Mouse (Mus musculus): ENCODE measurements around the gene 4930519G04Rik. TPM values are rescaled to one million over a fixed set of nuclear protein-coding genes. Genes with fewer than 3 reads are reported as not detected.
"Not testable (repeated sequence)": the region's sequence is repeated elsewhere in the genome, so short reads cannot be mapped to it uniquely, and the experiment has no call there.

The 4930519G04Rik gene
- total RNA-seq, 2 experiments from 2014 or later = not detected

GRCm38 (mm10) chr5:114829740-114830139 lies 23.7 kb upstream of the 4930519G04Rik start:
- intact Hi-C loops (cut with DNase I) = no loop called here
- DNase-seq (ENCODE audit: low spot score) = no peak

GRCm38 (mm10) chr5:114836886-114837285 lies 16.6 kb upstream of the 4930519G04Rik start:
- DNase-seq (ENCODE audit: low spot score) = no peak

DNA sequence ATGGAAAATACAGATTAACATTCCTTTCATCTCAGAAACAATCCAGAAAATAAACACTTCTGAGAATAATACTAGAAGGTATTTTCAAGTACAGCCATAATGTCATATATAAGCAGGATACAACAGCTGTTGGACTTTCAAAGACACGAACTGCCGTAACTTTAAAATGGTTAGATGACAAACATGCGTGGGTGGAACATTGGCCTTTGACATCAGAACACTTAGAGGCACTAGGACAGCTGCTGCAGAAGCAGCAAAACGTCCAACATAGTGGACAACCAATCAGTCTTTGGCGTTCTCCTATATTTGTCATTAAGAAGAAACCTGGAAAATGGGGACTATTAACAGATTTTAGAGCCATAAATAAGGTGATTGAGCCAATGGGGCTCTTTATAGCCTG lies 13.0 kb upstream of the 4930519G04Rik start:
- intact Hi-C loops (cut with DNase I); DNase-seq (ENCODE audit: low spot score): not testable (repeated sequence)

More at GRCm38 (mm10) chr5:114836886-114837285, 16.6 kb upstream of the 4930519G04Rik start:
- intact Hi-C loops (cut with DNase I) = no loop called here

GRCm38 (mm10) chr5:114842155-114842554 lies 11.3 kb upstream of the 4930519G04Rik start:
- DNase-seq (ENCODE audit: low spot score); intact Hi-C loops (cut with DNase I): not testable (repeated sequence)

DNA sequence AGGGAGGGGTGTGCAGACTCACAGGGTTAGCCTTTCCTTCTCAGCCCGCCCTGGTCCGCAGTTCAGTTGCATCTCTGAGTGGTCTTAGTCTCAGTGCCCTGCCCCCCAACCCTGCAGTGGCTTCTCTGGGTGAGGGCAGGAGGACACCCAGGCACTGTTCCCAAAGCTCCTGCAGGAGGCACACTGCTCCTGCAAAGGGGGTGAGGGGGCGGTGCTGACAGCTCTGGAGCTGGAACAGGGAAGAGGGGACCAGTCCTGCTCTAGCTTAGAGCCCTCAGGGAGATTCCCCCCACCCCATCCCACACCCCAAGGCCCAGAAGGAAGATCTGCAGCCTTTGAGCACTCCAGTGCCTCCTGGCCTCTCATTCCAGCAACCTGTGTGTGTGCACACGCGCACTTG lies 10.8 kb upstream of the 4930519G04Rik start:
- intact Hi-C loops (cut with DNase I) = no loop called here
- no peak for DNase-seq (ENCODE audit: low spot score)

GRCm38 (mm10) chr5:114844371-114844770 lies 9.1 kb upstream of the 4930519G04Rik start:
- intact Hi-C loops (cut with DNase I); DNase-seq (ENCODE audit: low spot score): not testable (repeated sequence)

- DNase-seq (ENCODE audit: low spot score) = no peak
- intact Hi-C loops (cut with DNase I) = no loop called here
Measured at GRCm38 (mm10) chr5:114851565-114852236, 1.8 kb upstream of the 4930519G04Rik start.

GRCm38 (mm10) chr5:114858582-114858981 lies 5.1 kb downstream of the 4930519G04Rik start, which contains the start of gene Gm9936:
TSS of gene Gm9936 (minus strand) at chr5:114858682.
- DNase-seq (ENCODE audit: low spot score) = no peak
- intact Hi-C loops (cut with DNase I) = loop anchor here (5.0 kb wide), 1 partner anchor 151 kb away; the partner anchor contains the start of gene Tchp

- intact Hi-C loops (cut with DNase I) = loop anchor here (5.0 kb wide), 1 partner anchor 152 kb away; the partner anchor contains the start of gene Tchp
- DNase-seq (ENCODE audit: low spot score) = peak; percentile 33
Measured at GRCm38 (mm10) chr5:114859253-114859652, 5.8 kb downstream of the 4930519G04Rik start.

- no peak for DNase-seq (ENCODE audit: low spot score)
- intact Hi-C loops (cut with DNase I) = no loop called here
Measured at GRCm38 (mm10) chr5:114861730-114862129, 8.3 kb downstream of the 4930519G04Rik start.

DNA sequence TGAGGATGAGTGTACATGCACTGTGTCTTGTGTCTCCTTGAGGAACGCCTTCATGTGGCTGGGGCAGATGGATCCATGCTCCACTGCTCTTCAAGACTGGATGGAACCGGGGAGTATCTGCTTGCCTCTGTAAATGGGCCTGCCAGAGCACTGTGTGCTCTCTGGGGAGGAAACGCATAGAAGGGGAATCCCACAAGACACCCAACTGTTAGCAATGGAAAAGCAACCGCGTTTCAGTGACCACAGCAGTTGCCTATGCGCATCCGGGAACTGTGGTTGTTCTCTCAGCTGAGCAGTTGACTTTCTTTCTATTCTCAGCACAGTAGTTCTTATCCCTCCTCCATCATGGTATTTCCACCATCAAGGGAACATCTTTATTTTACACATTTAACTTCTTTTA lies 11.3 kb downstream of the 4930519G04Rik start:
- intact Hi-C loops (cut with DNase I) = no loop called here

DNA sequence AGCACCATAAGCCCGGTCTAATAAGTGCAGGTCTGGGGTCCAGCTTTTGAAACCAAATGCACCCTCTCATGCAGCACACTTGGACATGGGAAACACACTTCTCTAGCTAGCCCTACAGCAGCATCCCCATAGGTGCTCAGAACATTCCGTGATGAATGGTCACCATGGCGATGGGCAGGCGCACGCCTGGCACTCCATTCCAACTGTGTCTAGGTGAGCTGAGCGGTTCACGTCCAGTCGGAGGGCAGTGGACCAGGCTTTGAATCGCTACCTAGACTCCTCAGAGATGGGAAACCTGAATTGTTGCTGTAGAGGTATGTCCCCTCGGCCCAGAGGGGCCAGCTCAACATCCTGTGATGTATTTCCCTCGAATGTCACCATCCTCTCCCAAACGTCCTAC lies 11.8 kb downstream of the 4930519G04Rik start:
- intact Hi-C loops (cut with DNase I) = no loop called here
- no peak for DNase-seq (ENCODE audit: low spot score)

More for the DNA sequence above, 11.3 kb downstream of the 4930519G04Rik start:
- DNase-seq (ENCODE audit: low spot score) = no peak

DNA sequence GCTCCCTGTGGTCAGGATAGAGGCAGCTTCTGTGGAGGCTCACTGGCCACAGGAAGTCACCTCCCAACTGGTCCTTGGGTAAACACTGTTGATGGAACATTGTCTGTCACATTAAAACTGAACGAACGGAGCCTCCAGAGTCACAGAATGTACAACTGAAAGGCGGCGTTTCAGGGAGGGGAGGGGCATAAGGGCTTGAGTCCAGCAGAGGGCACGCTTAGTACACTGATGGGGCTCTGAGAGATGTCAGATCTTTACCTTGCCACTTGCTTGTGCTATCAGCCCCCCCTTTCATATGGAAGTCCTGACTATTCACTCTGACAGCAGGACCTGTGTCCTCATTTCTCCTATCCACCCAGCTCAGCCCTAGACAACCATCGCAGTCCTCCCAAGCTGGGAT lies 22.4 kb downstream of the 4930519G04Rik start:
- no peak for DNase-seq (ENCODE audit: low spot score)
- intact Hi-C loops (cut with DNase I) = no loop called here

DNA sequence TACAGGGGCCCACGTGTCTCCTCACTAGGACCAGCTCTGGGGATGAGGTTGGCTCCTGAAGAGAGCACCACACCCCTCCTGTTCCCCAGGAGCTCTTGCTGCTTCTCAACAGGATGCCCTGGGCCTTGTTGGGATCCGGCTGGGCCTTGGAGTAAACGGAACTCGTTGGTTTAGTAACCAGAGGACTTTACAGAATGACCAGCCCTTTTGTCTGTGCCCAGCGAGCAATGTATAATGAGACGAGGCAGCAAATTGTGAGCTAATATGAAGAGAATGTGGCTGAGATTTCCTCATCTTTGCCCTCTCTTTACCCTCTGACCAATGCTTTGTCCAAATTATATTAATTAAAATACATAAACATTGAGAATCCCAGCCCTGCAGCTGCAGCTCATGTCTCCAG lies 22.9 kb downstream of the 4930519G04Rik start:
- no peak for DNase-seq (ENCODE audit: low spot score)
- intact Hi-C loops (cut with DNase I) = no loop called here

DNA sequence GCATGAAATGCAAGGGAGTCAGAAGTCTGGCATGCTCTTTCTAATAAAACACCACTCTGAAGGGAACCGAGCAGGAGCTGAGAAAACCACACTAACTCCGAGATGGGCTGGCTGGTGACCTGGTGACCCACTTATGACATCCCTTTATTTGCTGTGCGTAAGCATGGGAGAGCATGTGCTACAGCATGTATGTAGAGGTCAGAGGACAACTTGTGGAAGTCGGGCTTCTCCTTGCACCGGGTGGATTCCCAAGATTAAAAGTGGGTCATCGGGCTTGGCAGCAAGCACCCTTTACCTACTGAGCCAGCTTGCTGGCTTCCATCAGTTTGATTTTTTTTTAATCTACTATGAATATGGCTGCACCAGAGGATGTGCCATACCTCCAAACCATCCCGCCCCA lies 24.0 kb downstream of the 4930519G04Rik start:
- intact Hi-C loops (cut with DNase I) = no loop called here
- DNase-seq (ENCODE audit: low spot score) = no peak

GRCm38 (mm10) chr5:114879399-114879798 lies 25.9 kb downstream of the 4930519G04Rik start:
- DNase-seq (ENCODE audit: low spot score) = no peak

DNA sequence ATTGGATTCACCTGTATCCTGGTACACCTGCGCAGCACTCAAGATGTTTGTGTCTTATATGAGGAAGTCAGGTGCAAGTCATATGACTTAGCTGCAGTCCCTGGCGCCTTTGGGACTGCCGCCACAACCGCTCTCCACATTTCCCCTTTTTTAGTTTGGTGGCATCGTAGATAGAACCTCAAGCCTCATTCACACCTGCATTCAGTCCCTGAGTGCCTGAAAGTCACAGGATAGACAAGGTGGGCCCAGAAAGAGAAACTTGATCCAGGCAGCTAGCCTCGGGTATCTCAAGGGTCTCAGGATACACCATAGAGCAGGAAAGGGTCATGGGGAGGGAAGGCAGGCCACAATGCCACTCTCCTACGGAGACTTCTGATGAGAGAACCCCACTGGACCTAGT lies 28.9 kb downstream of the 4930519G04Rik start:
- DNase-seq (ENCODE audit: low spot score); intact Hi-C loops (cut with DNase I): not testable (repeated sequence)

More at GRCm38 (mm10) chr5:114879399-114879798, 25.9 kb downstream of the 4930519G04Rik start:
- intact Hi-C loops (cut with DNase I) = no loop called here

GRCm38 (mm10) chr5:114883022-114883421 lies 29.6 kb downstream of the 4930519G04Rik start:
- DNase-seq (ENCODE audit: low spot score) = no peak
- intact Hi-C loops (cut with DNase I) = no loop called here

DNA sequence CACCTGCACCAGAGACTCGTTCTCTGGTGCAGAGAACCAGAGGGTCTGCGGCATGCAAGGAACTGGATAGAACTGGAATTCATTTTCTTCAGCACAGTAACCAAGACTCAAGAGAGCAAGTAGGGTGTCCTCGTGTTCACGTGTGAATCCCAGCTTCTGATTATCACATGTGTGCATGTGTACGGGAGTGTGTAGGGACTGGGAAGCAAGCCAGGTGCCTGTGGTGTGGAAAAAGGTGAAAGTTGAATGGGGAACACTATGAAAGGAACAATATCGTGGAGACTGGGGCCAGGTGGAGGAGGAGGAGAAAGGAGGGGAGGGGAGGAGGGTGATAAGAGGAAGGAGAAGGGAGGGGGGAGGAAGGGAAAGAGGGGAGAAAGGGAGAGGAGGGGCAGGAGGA lies 33.3 kb downstream of the 4930519G04Rik start:
- DNase-seq (ENCODE audit: low spot score) = no peak
- intact Hi-C loops (cut with DNase I) = no loop called here

- intact Hi-C loops (cut with DNase I) = no loop called here
- no peak for DNase-seq (ENCODE audit: low spot score)
Measured at GRCm38 (mm10) chr5:114888995-114889394, 35.5 kb downstream of the 4930519G04Rik start.

DNA sequence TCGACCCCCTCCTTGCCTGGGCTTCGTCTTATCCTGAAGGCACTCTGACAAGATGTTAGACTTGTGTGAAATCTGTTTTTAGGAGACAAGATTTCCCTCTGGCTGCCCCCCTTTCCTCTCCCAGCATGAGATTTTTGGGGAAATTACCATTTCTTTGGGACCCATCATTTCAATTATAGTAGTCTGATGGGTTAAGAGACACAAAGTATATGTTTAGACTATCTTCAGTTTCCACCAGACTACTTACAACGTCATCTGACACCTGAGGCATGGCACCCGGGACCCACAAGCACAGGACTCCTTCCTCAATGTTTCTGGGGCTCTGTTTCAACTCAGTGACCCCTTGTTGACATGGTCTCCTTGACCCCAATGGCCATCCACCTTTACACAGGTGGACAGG lies 42.1 kb downstream of the 4930519G04Rik start:
- intact Hi-C loops (cut with DNase I) = loop anchor here (5.0 kb wide), 1 partner anchor 73 kb away; the partner anchor contains the start of gene 1500011B03Rik
- DNase-seq (ENCODE audit: low spot score) = no peak

Measured in heart, postnatal 25 days (tissue).